Mouse (Mus musculus): ENCODE measurements around the gene Adgrg2.

Gene Adgrg2

GRCm38 (mm10) chrX:160390464-160390956, at the start of gene Adgrg2:
TSS of gene Adgrg2 (plus strand) at chrX:160390690.
- peak; percentile 17 to 61 for DNase-seq (ENCODE audit: low spot score in 2 of 2)

- no peak for DNase-seq (ENCODE audit: low spot score in 2 of 2)
Observed at GRCm38 (mm10) chrX:160350995-160351394, 39.5 kb upstream of the Adgrg2 start.

GRCm38 (mm10) chrX:160351967-160352677, 38.4 kb upstream of the Adgrg2 start:
- no peak for DNase-seq (ENCODE audit: low spot score in 2 of 2)

- no peak for DNase-seq (ENCODE audit: low spot score in 2 of 2)
Observed at GRCm38 (mm10) chrX:160384748-160385501, 5.6 kb upstream of the Adgrg2 start.

GRCm38 (mm10) chrX:160385502-160385772, 5.1 kb upstream of the Adgrg2 start:
- DNase-seq (ENCODE audit: low spot score in 2 of 2): no peak

GRCm38 (mm10) chrX:160412930-160413453, 22.5 kb downstream of the Adgrg2 start:
- no peak for DNase-seq (ENCODE audit: low spot score in 2 of 2)

GRCm38 (mm10) chrX:160413881-160414395, 23.4 kb downstream of the Adgrg2 start:
- no peak for DNase-seq (ENCODE audit: low spot score in 2 of 2)

GRCm38 (mm10) chrX:160418397-160418796, 27.9 kb downstream of the Adgrg2 start:
- no peak for DNase-seq (ENCODE audit: low spot score in 2 of 2)

GRCm38 (mm10) chrX:160423737-160424136, 33.2 kb downstream of the Adgrg2 start:
- DNase-seq (ENCODE audit: low spot score in 2 of 2): no peak

GRCm38 (mm10) chrX:160426486-160426885, 36.0 kb downstream of the Adgrg2 start:
- DNase-seq (ENCODE audit: low spot score in 2 of 2): no peak

GRCm38 (mm10) chrX:160426930-160427329, 36.4 kb downstream of the Adgrg2 start:
- DNase-seq (ENCODE audit: low spot score in 2 of 2): no peak

- DNase-seq (ENCODE audit: low spot score in 2 of 2): no peak
Observed at GRCm38 (mm10) chrX:160432192-160432591, 41.7 kb downstream of the Adgrg2 start.

GRCm38 (mm10) chrX:160441272-160441671, 50.8 kb downstream of the Adgrg2 start:
- no peak for DNase-seq (ENCODE audit: low spot score in 2 of 2)

GRCm38 (mm10) chrX:160448351-160448750, 57.9 kb downstream of the Adgrg2 start:
- DNase-seq (ENCODE audit: low spot score in 2 of 2): no peak

- DNase-seq (ENCODE audit: low spot score in 2 of 2): no peak
Observed at GRCm38 (mm10) chrX:160449363-160449762, 58.9 kb downstream of the Adgrg2 start.

GRCm38 (mm10) chrX:160455686-160456085, 65.2 kb downstream of the Adgrg2 start:
- DNase-seq (ENCODE audit: low spot score in 2 of 2): no peak

- DNase-seq (ENCODE audit: low spot score in 2 of 2): no peak
Observed at GRCm38 (mm10) chrX:160471257-160471786, 80.8 kb downstream of the Adgrg2 start.

GRCm38 (mm10) chrX:160489784-160490183, 99.3 kb downstream of the Adgrg2 start:
- DNase-seq (ENCODE audit: low spot score in 2 of 2): no peak

- DNase-seq (ENCODE audit: low spot score in 2 of 2): no peak
Observed at GRCm38 (mm10) chrX:160494333-160494732, 103.8 kb downstream of the Adgrg2 start.

- no peak for DNase-seq (ENCODE audit: low spot score in 2 of 2)
Observed at GRCm38 (mm10) chrX:160494921-160495320, 104.4 kb downstream of the Adgrg2 start.

GRCm38 (mm10) chrX:160496473-160496872, 106.0 kb downstream of the Adgrg2 start:
- DNase-seq (ENCODE audit: low spot score in 2 of 2): no peak

GRCm38 (mm10) chrX:160501095-160501494, 110.6 kb downstream of the Adgrg2 start:
- no peak for DNase-seq (ENCODE audit: low spot score in 2 of 2)

- no peak for DNase-seq (ENCODE audit: low spot score in 2 of 2)
Observed at GRCm38 (mm10) chrX:160501687-160502047, 111.2 kb downstream of the Adgrg2 start.
